Comparison of ENCODE assay signal across 10 mouse cellular contexts in the genomic region with DNA sequence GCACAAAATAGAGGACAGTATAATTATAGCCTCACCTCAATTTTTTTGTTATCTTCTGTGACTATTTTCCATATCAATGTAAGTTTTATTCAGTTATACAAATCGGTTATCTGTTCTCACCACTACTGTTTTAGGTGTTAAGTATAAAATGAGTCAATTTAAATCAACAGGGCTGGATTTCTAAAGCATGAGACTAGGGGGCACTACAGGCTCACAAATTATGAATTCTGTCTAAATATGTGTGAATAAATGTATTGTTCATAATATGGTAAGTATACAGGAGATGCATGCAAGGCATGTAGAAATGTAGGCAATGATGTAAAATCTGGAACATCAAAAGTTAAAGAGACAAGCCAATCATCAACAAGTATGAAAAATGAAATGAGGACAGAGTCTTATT. TPM values are rescaled to one million over a fixed set of nuclear protein-coding genes. Genes with fewer than 3 reads are reported as not detected.
DNase-seq lines count a peak whose midpoint lies in the region; ATAC-seq and TF ChIP-seq lines count a peak whose summit lies in the region.
"Had no signal": no experiment of that assay in that cellular context is flagged by ENCODE, and none has a peak within 500 bp of the region (broad histone marks: within the 10 kb centered on the region; RNA-seq: fewer than 3 reads in every experiment).

No protein-coding gene starts in this region.

- no peak overlapping the region for H3K4me2 ChIP-seq in lung, postnatal 0 days (replicated peaks; ENCODE audit: low read depth, low read length)
- H3K4me2 ChIP-seq: forebrain, embryonic 12.5 days had no signal

- TF ChIP-seq POLR2A in lung, adult 2 months (IDR thresholded peaks at IDR 0.05; ENCODE audit: borderline replicate concordance, extremely low read depth, low read depth, low read length), result no peak

- no peak overlapping the region for H3K9ac ChIP-seq in lung, postnatal 0 days (replicated peaks; ENCODE audit: low read depth)
- H3K9ac ChIP-seq: forebrain, embryonic 12.5 days had no signal

- H3K4me3 ChIP-seq in lung, postnatal 0 days (ENCODE audit: low read depth, low read length), result no peak overlapping the region
- no peak overlapping the region for H3K4me3 ChIP-seq in lung, adult 2 months (replicated peaks; ENCODE audit: extremely low read depth, low read depth, low read length)
- H3K4me3 ChIP-seq: forebrain, embryonic 12.5 days; megakaryocyte, embryonic 14.5 days had no signal

- TF ChIP-seq EP300 in lung, postnatal 0 days (IDR thresholded peaks at IDR 0.05), result no peak

- H3K36me3 ChIP-seq in lung, postnatal 0 days (ENCODE audit: insufficient read depth, low read length), result no peaks in the 10 kb centered on the region
- H3K36me3 ChIP-seq: forebrain, embryonic 12.5 days had no signal

- no peak overlapping the region for H3K27ac ChIP-seq in lung, postnatal 0 days (ENCODE audit: low read length)
- H3K27ac ChIP-seq: forebrain, embryonic 12.5 days had no signal

- peak; percentile 5 for DNase-seq in heart, postnatal 4 days
- no peak for DNase-seq in heart, adult 9 months (ENCODE audit: low spot score in 2 of 2)
- DNase-seq in lung, postnatal 0 days (ENCODE audit: low spot score), result peak; percentile 39
- DNase-seq in lung, adult 2 months, result no peak
- peak; percentile 51 for DNase-seq in adipocyte (ENCODE audit: low spot score)
- DNase-seq in retina, embryonic 14.5 days (ENCODE audit: low spot score), result peak; percentile 21

- no peak for ATAC-seq in lung, postnatal 0 days
- ATAC-seq in megakaryocyte-erythroid progenitor cell, adult 5-6 weeks (replicated peaks; ENCODE audit: low FRiP score, low TSS enrichment, poor library complexity, severe bottlenecking), result no peak

- H3K9me3 ChIP-seq in lung, postnatal 0 days (ENCODE audit: low read length), result no peaks in the 10 kb centered on the region
- H3K9me3 ChIP-seq: forebrain, embryonic 12.5 days; megakaryocyte, embryonic 14.5 days had no signal

- WGBS in lung, postnatal 0 days, result 77% methylated on average over 1 of the region's 1 CpGs
- 76% methylated on average over 1 of the region's 1 CpGs for WGBS in lung, adult 2 months

- peak; percentile 49 for TF ChIP-seq CTCF in lung, postnatal 0 days (IDR thresholded peaks at IDR 0.05)
- no peak for TF ChIP-seq CTCF in lung, adult 2 months (IDR thresholded peaks at IDR 0.05; ENCODE audit: insufficient read depth, low read length)

- H3K27me3 ChIP-seq in lung, postnatal 0 days (replicated peaks; ENCODE audit: insufficient read depth, low read length), result no peaks in the 10 kb centered on the region
- H3K27me3 ChIP-seq: forebrain, embryonic 12.5 days; megakaryocyte, embryonic 14.5 days had no signal

- no peaks in the 10 kb centered on the region for H3K4me1 ChIP-seq in lung, postnatal 0 days (ENCODE audit: insufficient read depth, low read depth, low read length)
- H3K4me1 ChIP-seq in lung, adult 2 months (ENCODE audit: control insufficient read depth, insufficient read depth, low read length), result no peaks in the 10 kb centered on the region
- H3K4me1 ChIP-seq: forebrain, embryonic 12.5 days; megakaryocyte, embryonic 14.5 days had no signal

RNA-seq across cellular contexts. Expression of a gene that starts 2.5 kb away (rescaled TPM):
- total RNA-seq in heart, postnatal 4 days (2021), result not detected
- not detected in 2 replicates for polyA plus RNA-seq in lung, postnatal 0 days (2015; fragmentation: Nextera tagmentation; extraction: Ambion mirVana)
- polyA plus RNA-seq in lung, adult 2 months (2012; rRNA removed), result not detected in 2 replicates
- not detected in 2 replicates for total RNA-seq in megakaryocyte-erythroid progenitor cell, adult 5-6 weeks (2014; fragmentation: Nextera tagmentation)
- total RNA-seq in megakaryocyte-erythroid progenitor cell, adult 5-6 weeks (2017), result not detected in 2 replicates
- total RNA-seq: hematopoietic stem cell, adult 5-6 weeks had no signal
- polyA plus RNA-seq: forebrain, embryonic 12.5 days had no signal

RNA-seq across cellular contexts. Expression of a gene that starts 27.6 kb away (rescaled TPM):
- not detected for total RNA-seq in heart, postnatal 4 days (2021)
- polyA plus RNA-seq in lung, postnatal 0 days (2015; fragmentation: Nextera tagmentation; extraction: Ambion mirVana), result not detected in 2 replicates
- not detected in 2 replicates for polyA plus RNA-seq in lung, adult 2 months (2012; rRNA removed)
- total RNA-seq in megakaryocyte-erythroid progenitor cell, adult 5-6 weeks (2014; fragmentation: Nextera tagmentation), result not detected in 2 replicates
- total RNA-seq in megakaryocyte-erythroid progenitor cell, adult 5-6 weeks (2017), result not detected in 2 replicates
- total RNA-seq: hematopoietic stem cell, adult 5-6 weeks had no signal
- polyA plus RNA-seq: forebrain, embryonic 12.5 days had no signal

RNA-seq across cellular contexts. Expression of a gene that starts 35.6 kb away (rescaled TPM):
- total RNA-seq in heart, postnatal 4 days (2021), result not detected
- polyA plus RNA-seq in lung, postnatal 0 days (2015; fragmentation: Nextera tagmentation; extraction: Ambion mirVana), result not detected in 2 replicates
- not detected in 2 replicates for polyA plus RNA-seq in lung, adult 2 months (2012; rRNA removed)
- not detected in 2 replicates for total RNA-seq in megakaryocyte-erythroid progenitor cell, adult 5-6 weeks (2014; fragmentation: Nextera tagmentation)
- not detected in 2 replicates for total RNA-seq in megakaryocyte-erythroid progenitor cell, adult 5-6 weeks (2017)
- total RNA-seq: hematopoietic stem cell, adult 5-6 weeks had no signal
- polyA plus RNA-seq: forebrain, embryonic 12.5 days had no signal

Comparison
In these comparisons a context has a peak if more than half of its experiments do, and no peak if none do; other contexts are left out.
1. DNase-seq: peak in heart, postnatal 4 days (single experiment), lung, postnatal 0 days (single experiment), adipocyte (single experiment) and retina, embryonic 14.5 days (single experiment); none in heart, adult 9 months (0 of 2) and lung, adult 2 months (single experiment).